Mouse (Mus musculus) limb, embryonic 11.5 days (tissue): Measurements from ENCODE around the gene Eif2s1. TPM values are rescaled to one million over a fixed set of nuclear protein-coding genes. Genes with fewer than 3 reads are reported as not detected.

Experiments
- ATAC-seq: fragments of 200-750 bp; cut with Nextera tagmentation; 2 replicates; pipeline ENCODE4 v1.8.0; 2017; ENCODE audit warnings: low read depth; ENCODE audit not compliant: insufficient number of reproducible peaks, low FRiP score, low TSS enrichment
- DNase-seq: peaks from one replicate; pipeline ENCODE4 v3.0.0-alpha.2; 2015; ENCODE audit warnings: low spot score
- H3K27ac ChIP-seq: fragments of 300-500 bp; sonication (generic); replicated peaks from 2 replicates; pipeline ENCODE4 v1.5.1; 2014; ENCODE audit warnings: low read depth, mild to moderate bottlenecking, low read length
- H3K27me3 ChIP-seq: fragments of 300-500 bp; sonication (generic); 2 replicates; pipeline ENCODE4 v1.6.1; 2014; ENCODE audit warnings: mild to moderate bottlenecking, low read length, mixed read lengths; ENCODE audit not compliant: control insufficient read depth, insufficient read depth
- H3K36me3 ChIP-seq: fragments of 300-500 bp; sonication (generic); 2 replicates; pipeline ENCODE4 v1.6.1; 2014; ENCODE audit warnings: mild to moderate bottlenecking, low read length, moderate library complexity, mixed read lengths; ENCODE audit not compliant: control insufficient read depth, insufficient read depth
- H3K4me1 ChIP-seq: fragments of 300-500 bp; sonication (generic); 2 replicates; pipeline ENCODE4 v1.6.1; 2014; ENCODE audit warnings: low read length, mixed read lengths; ENCODE audit not compliant: control insufficient read depth, insufficient read depth
- H3K4me2 ChIP-seq: fragments of 300-500 bp; sonication (generic); 2 replicates; pipeline ENCODE4 v1.6.1; 2014; ENCODE audit warnings: low read depth, mild to moderate bottlenecking, moderate library complexity; ENCODE audit not compliant: severe bottlenecking
- H3K4me3 ChIP-seq: fragments of 300-500 bp; sonication (generic); 2 replicates; pipeline ENCODE4 v1.5.1; 2014; ENCODE audit warnings: low read depth, low read length
- H3K9ac ChIP-seq: fragments of 300-500 bp; sonication (generic); 2 replicates; pipeline ENCODE4 v1.6.1; 2014; ENCODE audit warnings: mild to moderate bottlenecking, low read length
- H3K9me3 ChIP-seq: fragments of 300-500 bp; sonication (generic); 2 replicates; pipeline ENCODE4 v1.6.1; 2016; ENCODE audit warnings: low read length; ENCODE audit not compliant: control insufficient read depth
- WGBS: fragments of 180-500 bp; shearing (Covaris S2); extraction: QIAGEN DNeasy Blood & Tissue Kit; methylation state at CpG from one replicate; pipeline ENCODE4 v1.1.7; 2014; 5-methylcytosine and 5-hydroxymethylcytosine counted together
- polyA plus RNA-seq: library from polyadenylated mRNA; unstranded; fragments of >200 nt; fragmentation: Nextera tagmentation; extraction: Ambion mirVana; gene quantifications from 2 replicates; pipeline ENCODE4 v1.2.1, GENCODE M21; 2014

Gene Eif2s1
- polyA plus RNA-seq, 1 experiment from 2014 or later = 265 TPM

DNA sequence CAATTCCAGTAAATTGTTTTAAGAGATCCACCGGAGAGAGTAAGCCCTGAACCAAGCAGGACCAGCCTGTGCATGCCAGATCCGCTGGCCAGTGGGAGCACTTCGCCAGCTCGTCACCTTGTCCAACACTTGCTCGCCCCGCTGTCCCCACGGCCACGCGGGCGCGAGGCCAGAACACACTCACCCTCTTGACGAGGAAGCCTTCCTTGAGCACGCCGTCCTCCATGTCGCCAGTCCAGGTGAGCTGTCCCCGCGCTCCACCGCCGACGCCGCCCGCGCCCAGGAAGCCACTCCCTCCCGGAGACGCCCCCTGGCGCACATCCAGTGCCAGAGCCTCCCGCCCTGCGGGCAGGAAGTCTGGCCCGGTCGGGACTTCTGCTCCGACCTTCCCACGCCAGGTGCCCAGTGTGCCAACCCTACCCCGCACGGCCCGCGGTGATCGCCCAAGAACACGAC is 45.1 kb downstream of the Eif2s1 start, which contains the start of gene Plek2:
TSS of gene Plek2 (minus strand) at position 258 of the 456 bp plus-strand sequence.
- DNase-seq (peak; percentile 74), ATAC-seq (no peak)
- Histone ChIP-seq H3K27ac (no peak within 1 kb of the TSS), H3K4me3 (peak within 1 kb of the TSS; percentile 40), H3K9ac (peak within 1 kb of the TSS; percentile 35; the same call in 1 of the 2 replicates), H3K27me3 (peaks cover 18% of the 10 kb centered on the region), H3K4me1 (peaks cover 4% of the 10 kb centered on the region; the same call in 1 of the 2 replicates), H3K9me3 (no peaks in the 10 kb centered on the region), H3K4me2 (peak within 1 kb of the TSS; percentile 86), H3K36me3 (no peaks in the 10 kb centered on the region)
- WGBS = 3% methylated on average over 38 of the region's 38 CpGs

DNA sequence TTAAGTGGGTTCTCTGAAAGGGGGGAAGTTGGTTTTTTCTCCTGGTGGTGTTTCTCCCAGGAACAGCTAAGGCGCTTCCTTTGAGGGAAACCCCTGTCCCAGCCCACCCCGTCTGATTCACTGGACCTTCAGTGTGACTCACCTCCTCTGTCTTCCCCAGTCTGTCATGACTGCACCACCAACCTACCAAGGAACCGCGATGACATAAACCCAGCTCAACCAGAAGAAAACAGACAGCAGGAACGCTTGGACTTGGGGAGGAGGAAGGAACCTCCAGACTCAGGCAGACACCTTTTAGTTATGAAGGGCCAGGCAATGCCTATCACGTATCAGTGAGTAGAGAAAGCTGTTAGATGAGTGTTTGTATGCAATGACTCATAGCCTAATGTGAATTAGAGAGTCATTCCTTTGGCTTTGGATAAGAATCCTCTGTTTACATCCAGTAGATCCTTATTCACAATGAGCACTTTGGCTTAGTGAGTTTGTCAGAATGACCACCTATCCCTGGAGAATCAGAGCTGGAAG is 46.5 kb downstream of the Eif2s1 start:
- 78% methylated on average over 6 of the region's 6 CpGs for WGBS
- no peak overlapping the region for H3K27ac ChIP-seq
- H3K27me3 ChIP-seq = peaks cover 27% of the 10 kb centered on the region
- ATAC-seq (no peak), DNase-seq (no peak)
- H3K4me2 ChIP-seq = no peak overlapping the region
- H3K36me3 ChIP-seq = no peaks in the 10 kb centered on the region
- no peak overlapping the region for H3K9ac ChIP-seq
- H3K4me3 ChIP-seq = no peak overlapping the region
- H3K9me3 ChIP-seq = no peaks in the 10 kb centered on the region
- H3K4me1 ChIP-seq = peaks cover 5% of the 10 kb centered on the region; the same call in 1 of the 2 replicates

DNA sequence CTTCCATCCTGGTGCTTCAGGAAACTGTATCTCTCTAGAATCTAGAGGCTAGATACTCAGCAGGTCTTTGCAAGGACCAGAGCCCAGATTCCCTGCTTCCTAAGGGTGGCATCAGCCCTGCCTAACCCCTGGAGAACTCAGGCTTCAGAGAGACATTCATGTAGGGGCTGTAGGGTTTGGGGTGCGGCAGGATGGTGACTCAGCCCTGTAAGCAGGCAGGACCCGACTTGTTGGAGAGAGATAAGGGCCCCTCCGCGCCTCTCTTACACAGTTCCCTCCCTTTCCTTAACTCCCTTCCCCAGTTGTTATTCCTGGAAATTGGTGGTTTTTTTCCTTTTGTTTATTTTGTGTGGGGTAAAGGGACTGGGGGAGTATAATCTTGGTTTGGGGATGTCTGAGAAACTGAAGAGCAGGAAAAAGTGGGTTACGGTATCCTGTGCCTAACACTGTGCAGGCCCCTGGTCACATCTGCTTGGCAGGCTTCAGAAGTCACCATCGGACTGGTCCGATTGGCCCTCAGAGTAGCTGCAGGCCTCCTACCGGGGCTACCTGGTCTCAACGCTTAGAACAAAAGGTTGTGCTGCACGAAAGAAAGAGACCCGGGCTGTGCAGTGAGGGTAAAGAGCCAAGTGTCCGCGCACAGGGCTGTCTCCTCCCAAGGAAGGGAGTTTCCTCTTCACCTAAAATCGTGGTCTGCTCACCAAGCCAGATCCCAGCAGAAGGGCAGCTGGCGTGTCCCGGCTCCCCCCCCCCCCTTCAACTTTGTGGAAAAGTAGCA is 49.3 kb downstream of the Eif2s1 start:
- H3K4me3 ChIP-seq = no peak overlapping the region; the same call in 1 of the 2 replicates
- peaks cover 5% of the 10 kb centered on the region; the same call in 1 of the 2 replicates for H3K4me1 ChIP-seq
- H3K4me2 ChIP-seq = peak overlapping the region; percentile 69
- H3K27me3 ChIP-seq = peaks cover 29% of the 10 kb centered on the region
- no peaks in the 10 kb centered on the region for H3K9me3 ChIP-seq
- no peak overlapping the region for H3K27ac ChIP-seq
- no peak overlapping the region for H3K9ac ChIP-seq
- ATAC-seq (no peak), DNase-seq (peak; percentile 43)
- no peaks in the 10 kb centered on the region for H3K36me3 ChIP-seq
- WGBS = 9% methylated on average over 16 of the region's 16 CpGs

DNA sequence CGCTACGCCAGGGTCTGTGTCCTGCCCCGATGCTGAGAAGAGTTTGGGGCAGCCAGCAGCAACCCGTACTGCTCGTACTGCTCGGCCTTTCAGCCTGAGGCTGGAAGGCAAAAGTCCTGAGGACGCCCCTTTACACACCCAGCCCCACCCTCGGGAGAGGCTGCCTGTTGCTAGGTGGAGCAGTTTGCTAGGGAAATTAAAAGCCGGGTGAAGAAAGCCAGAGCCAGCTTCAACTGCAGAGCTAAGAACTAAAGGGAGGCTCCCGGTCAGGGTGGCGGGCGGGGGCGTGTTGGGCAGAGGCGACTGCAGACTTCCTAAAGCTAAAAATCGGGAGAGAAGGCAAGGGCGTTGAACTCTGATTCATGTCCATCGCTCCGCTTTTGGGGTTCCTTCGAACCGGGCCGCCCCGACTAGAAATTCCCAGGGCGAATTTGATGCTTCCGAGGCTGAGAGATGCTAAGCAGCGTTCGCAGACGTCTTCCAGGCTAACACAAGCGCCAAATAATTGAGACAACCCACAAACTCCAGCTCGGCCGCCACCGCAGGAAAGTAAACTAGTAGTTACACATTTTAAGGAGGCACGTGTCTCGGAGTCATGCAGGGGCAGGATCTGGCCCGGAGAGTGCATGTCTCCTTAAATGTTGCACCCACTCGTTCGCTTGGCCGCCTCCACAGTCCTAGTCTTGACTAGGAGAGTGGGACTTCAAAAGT is 50.2 kb downstream of the Eif2s1 start:
- peak; percentile 60 for DNase-seq
- Histone ChIP-seq H3K27me3 (peaks cover 29% of the 10 kb centered on the region), H3K4me3 (peak overlapping the region; percentile 35), H3K9me3 (no peaks in the 10 kb centered on the region), H3K9ac (peak overlapping the region; percentile 53), H3K4me1 (peaks cover 5% of the 10 kb centered on the region; the same call in 1 of the 2 replicates), H3K36me3 (no peaks in the 10 kb centered on the region), H3K4me2 (peak overlapping the region; percentile 69), H3K27ac (no peak overlapping the region)
- no peak for ATAC-seq
- under 1% methylated on average over 37 of the region's 37 CpGs for WGBS

DNA sequence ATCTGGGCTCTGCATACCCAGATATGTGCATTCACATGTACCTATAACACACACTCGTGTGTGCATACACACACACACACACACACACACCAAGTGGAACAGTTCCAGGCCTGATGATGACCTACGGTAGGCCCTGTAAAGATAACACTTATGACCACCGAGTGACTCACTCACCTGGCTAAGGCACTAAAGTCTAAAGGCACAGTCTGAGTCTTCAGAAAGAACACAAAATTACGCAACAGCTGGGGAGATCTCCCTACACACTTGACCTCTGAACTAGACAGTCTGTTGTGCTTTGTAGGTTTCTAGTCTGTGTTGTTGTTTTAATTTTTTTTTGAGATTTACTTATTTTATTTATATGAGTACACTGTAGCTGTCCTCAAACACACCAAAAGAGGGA is 52.8 kb downstream of the Eif2s1 start:
- ATAC-seq = no peak
- 89% methylated on average over 4 of the region's 4 CpGs for WGBS
- Histone ChIP-seq H3K4me1 (peaks cover 5% of the 10 kb centered on the region; the same call in 1 of the 2 replicates), H3K27ac (no peak overlapping the region), H3K4me3 (no peak overlapping the region), H3K27me3 (peaks cover 24% of the 10 kb centered on the region), H3K9ac (no peak overlapping the region), H3K4me2 (no peak overlapping the region), H3K36me3 (no peaks in the 10 kb centered on the region), H3K9me3 (no peaks in the 10 kb centered on the region)
- no peak for DNase-seq

DNA sequence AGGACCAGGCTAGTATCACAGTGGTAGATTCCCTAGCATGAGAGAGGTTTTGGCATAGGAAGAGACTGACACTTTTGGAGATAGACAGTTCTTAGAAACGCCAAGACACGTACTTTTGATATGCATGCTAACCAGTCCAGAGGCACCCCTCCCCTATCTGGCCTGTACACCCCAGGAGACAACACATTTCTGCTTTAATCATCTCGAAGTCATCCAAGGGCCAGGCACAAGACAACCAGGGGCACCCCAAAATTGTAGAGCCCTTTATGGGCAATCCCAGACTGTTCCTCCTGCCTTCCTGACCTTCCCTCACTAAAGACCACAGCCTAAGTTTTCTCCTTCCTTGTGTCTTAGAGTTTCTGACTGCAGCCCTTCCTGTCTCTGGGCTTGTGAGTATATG is 53.9 kb downstream of the Eif2s1 start:
- no peak overlapping the region for H3K4me3 ChIP-seq
- no peaks in the 10 kb centered on the region for H3K9me3 ChIP-seq
- no peak overlapping the region for H3K27ac ChIP-seq
- no peak overlapping the region for H3K4me2 ChIP-seq
- peaks cover 19% of the 10 kb centered on the region for H3K27me3 ChIP-seq
- H3K36me3 ChIP-seq = no peaks in the 10 kb centered on the region
- H3K9ac ChIP-seq = no peak overlapping the region
- WGBS = 83% methylated on average over 3 of the region's 3 CpGs
- ATAC-seq (no peak), DNase-seq (no peak)
- peaks cover 5% of the 10 kb centered on the region; the same call in 1 of the 2 replicates for H3K4me1 ChIP-seq

DNA sequence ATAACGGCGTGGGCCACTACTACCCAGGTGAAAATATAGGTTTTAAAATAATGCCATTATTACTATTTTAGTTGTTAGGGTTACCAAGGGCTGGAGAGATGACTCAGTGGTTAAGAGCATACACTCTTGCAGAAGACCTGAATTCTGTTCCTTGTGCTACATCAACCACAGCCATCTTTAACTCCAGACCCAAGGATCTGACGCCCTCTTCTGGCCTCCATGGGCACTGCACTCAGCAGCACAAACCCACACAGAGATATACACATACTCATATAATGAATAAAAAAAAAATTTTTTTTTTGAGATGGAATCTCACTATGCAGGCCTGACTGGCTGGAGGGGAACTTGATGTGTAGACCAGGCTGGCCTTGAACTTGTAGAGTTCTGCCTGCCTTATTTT is 54.7 kb downstream of the Eif2s1 start:
- ATAC-seq (no peak), DNase-seq (no peak)
- no peak overlapping the region for H3K27ac ChIP-seq
- no peak overlapping the region for H3K4me2 ChIP-seq
- peaks cover 16% of the 10 kb centered on the region for H3K27me3 ChIP-seq
- H3K9me3 ChIP-seq = no peaks in the 10 kb centered on the region
- H3K4me1 ChIP-seq = peaks cover 5% of the 10 kb centered on the region; the same call in 1 of the 2 replicates
- no peak overlapping the region for H3K9ac ChIP-seq
- H3K4me3 ChIP-seq = no peak overlapping the region
- H3K36me3 ChIP-seq = no peaks in the 10 kb centered on the region
- 64% methylated on average over 3 of the region's 3 CpGs for WGBS
